Mouse (Mus musculus) monocyte, adult 2 months (primary cell): Measurements from ENCODE around the gene Gm20897.
"Not testable (repeated sequence)": the region's sequence is repeated elsewhere in the genome, so short reads cannot be mapped to it uniquely, and the experiment has no call there.

ENCODE experiments used
- DNase-seq, 2 experiments: peaks; one replicate each; pipeline ENCODE4 v3.0.0; 2022; ENCODE audit warnings: low spot score in 2 of 2, low read depth in 1 of 2

The Gm20897 gene

DNA sequence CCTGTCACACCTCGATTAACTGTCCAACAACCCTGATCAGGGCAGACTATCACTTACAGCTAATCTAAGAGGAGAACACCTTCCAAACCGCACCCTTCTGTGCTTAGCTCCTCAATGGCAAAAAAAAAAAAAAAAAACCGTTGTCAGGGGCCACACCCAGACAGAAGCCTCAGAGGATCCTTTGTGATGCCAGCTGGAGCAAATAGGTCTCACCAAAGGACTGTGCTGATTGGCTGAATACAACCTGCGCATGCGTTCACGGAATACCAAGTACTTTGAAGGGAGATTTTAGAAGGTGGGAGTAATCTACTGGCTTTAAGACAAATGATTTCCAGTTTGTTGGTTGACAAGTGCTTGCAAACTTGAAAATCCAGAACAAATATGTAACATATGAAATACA is at the start of gene Gm20897:
Gene Gm20897 (minus strand): TSS at position 101 of the 400 bp plus-strand sequence.
- not testable (repeated sequence) for DNase-seq
